Mouse (Mus musculus): ENCODE measurements around the gene Nav2.

Nav2 gene

GRCm38 (mm10) chr7:49639864-49640708, 731.6 kb downstream of the Nav2 start:
- no peak for DNase-seq

DNA sequence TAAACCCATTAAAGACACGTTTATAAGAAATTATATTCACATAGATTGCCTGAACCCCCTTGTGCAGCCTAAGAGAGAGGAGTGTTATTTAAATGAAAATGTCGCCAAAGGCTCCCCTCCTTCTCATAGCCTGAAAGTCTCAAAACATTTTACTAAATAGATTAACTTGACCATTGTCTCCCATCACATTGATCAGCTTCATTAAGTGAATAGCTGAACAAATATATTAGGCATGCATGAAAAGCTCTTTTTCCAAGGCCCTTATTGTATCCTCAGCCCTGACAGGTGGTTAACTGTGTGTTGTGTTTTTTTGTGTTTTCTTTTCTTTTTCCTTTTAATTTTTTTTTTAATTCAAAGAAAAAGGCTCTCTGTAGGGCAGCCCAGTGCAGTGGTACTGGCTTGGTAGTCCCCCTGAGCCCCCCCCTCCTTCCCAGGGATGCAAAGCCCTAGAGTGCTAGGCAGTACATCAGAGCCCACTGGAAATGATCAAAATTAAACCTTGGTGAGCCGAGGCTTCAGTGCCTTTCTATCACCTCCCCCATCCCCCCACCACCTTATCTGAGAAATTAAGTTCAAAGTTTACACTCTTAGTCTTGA, 732.3 kb downstream of the Nav2 start:
- DNase-seq: no peak

Measured in heart, adult 11 months (tissue).